Mouse (Mus musculus) cerebellum, postnatal 10 days (tissue): Measurements from ENCODE around the gene Uhrf2.
"Not testable (repeated sequence)": the region's sequence is repeated elsewhere in the genome, so short reads cannot be mapped to it uniquely, and the experiment has no call there.

Source experiments
- DNase-seq, 2 experiments: peaks; one replicate each; pipeline ENCODE4 v3.0.0; 2021; ENCODE audit warnings: mixed read lengths in 2 of 2

Uhrf2 gene

GRCm38 (mm10) chr19:30029894-30030635 lies at the start of gene Uhrf2:
TSS of gene Uhrf2 (plus strand) at chr19:30030513.
- DNase-seq, result peak; percentile 99

- peak; percentile 30 for DNase-seq
These were observed 45.9 kb upstream of the Uhrf2 start for GRCm38 (mm10) chr19:29984208-29985005.

GRCm38 (mm10) chr19:29986464-29987091 lies 43.7 kb upstream of the Uhrf2 start:
- no peak for DNase-seq

DNA sequence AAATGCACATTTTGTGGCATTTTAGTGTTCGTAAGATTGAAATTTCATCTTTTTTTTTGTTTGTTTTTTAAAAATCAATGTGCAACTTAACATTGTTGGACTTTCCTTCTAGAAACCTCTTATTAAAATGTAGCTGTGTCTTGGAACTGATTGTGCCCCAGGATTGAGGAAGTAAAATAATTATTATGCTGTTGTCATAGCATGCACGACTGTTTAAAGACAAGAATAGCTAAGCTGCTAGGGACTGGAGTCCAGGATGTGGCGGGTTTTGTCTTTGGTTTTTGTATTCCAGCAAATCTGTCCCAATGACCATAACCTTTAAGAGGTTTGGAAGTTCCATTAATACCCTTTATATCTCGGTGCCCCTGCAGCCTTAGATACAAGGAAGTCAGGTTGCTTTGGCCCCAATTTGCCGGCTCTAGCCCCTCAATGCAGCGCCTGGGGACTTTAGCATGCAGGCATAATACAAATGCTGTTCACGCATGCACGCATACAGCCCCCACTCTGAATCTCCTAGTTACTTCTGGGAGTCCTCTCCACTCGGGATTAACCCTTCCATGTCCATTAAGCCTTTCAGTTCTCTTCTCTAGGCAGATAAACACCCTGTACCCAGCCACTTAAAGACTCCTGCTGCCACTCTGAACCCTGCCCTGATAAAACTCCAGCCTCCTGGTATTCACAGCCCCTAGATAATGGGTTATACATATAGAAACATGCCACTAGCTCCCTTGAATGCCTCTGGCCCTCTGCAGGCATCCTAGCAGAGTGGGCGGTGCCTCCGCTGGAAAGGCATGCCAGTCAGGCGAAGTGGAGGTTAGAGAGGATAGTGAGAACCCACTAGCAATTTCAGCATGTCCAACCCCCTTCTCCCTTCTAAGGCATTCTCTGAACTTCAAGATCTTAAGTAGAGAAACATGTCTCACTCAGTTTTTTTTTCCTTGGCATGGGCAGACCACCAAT lies 29.6 kb upstream of the Uhrf2 start:
- no peak for DNase-seq

GRCm38 (mm10) chr19:30001550-30001949 lies 28.8 kb upstream of the Uhrf2 start:
- DNase-seq, result no peak

DNA sequence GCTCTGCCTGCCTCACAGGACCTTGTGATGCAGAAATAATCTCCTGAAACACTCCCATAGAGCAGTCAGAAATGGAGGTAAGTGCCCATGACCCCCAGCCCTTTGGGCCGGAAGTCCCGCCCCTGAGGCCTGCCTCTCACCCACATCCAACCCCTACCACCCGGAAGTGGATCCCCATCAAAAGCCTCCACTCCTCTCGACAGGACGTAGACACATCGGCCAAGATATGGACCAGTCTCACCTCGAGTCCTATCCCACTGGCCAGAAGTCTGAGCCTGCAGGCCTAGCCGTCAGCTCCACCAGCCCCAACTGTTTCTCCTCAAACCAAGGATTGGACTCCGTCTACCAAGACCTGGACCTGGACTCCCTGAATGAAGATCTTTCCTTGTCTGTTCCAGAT lies 26.7 kb upstream of the Uhrf2 start, which contains the start of gene Trpd52l3:
Trpd52l3 (plus strand) TSS at position 170 of the 400 bp plus-strand sequence.
- DNase-seq, result no peak

DNA sequence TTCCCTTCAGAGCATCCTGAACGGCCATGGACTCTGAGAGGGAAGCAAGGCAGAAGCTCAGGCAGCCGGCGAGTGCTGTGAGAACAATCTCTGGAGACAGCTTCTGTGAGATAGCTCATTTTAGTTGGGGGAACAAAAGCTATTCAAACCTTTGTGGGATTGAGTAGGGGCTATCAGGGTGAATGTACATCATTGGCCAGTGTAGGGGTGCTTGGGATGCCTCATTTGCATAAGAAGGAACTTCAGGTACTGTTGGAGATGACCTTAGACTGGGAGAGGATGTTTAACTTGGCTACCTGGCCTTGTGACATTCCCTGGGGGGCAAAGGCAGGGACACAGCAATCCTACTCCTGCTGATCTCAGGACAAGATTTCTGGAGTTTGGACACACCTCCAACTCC lies 23.9 kb upstream of the Uhrf2 start:
- DNase-seq, result no peak

DNA sequence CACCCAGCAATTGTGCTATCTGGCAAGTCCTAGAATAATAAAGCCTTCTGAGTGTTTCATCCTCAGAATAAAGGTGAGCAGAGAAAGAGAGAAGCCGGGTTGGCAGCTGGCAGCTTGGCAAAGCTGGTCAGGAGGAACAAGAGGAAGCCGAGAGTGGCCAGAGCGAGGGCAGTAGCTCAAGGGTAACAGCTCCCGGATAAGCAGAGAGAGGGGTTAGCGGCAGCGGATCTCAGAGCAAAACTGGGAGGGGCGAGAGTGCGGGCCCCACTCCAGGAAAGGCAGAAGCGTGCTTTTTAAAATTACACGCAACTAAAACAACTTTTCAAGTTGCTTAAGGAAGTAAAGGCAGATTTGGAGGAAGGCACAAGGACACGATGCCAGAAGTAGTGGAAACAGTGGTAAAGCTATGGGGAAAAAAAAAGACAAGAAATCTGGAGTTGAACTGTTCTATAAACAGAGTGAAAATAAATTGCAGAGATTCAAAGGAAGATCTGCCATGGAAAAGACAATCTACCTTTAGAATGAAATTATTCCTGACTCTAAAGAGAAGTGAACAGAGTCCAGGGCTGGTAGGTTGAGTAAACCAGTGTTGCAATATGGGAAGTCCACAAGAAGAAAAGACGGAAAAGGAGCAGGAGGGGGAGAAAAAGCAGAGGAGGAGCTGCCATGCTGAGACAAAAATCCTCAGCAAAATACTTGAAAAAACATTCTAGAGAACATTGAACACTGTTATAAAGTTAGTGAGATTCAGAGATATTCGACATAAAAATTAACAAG lies 19.6 kb upstream of the Uhrf2 start:
- DNase-seq, result peak in 1 of 2 experiments; percentile 8

DNA sequence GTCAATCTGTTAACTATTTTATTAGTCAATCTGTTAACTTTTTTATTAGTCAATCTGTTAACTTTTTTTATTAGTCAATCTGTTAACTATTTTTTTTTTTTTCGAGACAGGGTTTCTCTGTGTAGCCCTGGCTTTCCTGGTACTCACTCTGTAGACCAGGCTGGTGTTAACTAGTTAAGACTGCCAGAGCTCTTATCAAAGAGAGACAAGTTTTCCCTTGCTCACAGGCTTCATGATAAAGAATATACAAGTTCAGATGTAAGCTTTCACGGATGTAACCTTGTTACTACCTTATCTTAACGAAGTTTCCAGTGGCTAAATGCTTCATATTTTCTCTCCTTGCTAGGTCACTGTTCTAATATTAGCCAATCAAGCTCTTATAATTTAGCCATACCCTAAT lies 16.0 kb upstream of the Uhrf2 start:
- DNase-seq, result no peak

GRCm38 (mm10) chr19:30016156-30016555 lies 14.2 kb upstream of the Uhrf2 start:
- DNase-seq, result no peak

GRCm38 (mm10) chr19:30023419-30023818 lies 6.9 kb upstream of the Uhrf2 start:
- DNase-seq, result not testable (repeated sequence)

GRCm38 (mm10) chr19:30029002-30029710 lies 1.2 kb upstream of the Uhrf2 start:
- DNase-seq, result peak; percentile 14 to 16

- DNase-seq, result peak; percentile 61
These were observed 539 bp downstream of the Uhrf2 start for GRCm38 (mm10) chr19:30030636-30031467.

GRCm38 (mm10) chr19:30031468-30031931 lies 1.2 kb downstream of the Uhrf2 start:
- peak; percentile 15 to 34 for DNase-seq

DNA sequence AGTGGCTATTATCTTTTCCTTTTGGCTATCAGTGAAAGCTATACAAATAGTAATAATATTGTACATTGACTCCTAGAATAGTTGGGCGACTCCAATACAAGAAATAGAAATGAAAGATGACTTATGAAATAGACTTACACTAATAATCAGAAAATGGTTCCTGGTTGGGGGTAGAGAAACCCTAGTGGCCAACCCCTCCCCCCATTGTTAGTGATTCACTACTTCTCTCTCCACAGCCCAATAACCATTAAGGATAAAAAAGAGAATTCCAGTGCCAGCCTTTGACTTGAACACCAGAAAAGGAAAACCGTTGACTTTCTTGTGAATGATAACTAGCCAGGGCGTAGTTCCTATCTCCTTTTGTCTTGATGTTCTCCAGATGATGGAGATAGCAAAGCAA lies 1.9 kb downstream of the Uhrf2 start:
- DNase-seq, result peak in 1 of 2 experiments; percentile 12

DNA sequence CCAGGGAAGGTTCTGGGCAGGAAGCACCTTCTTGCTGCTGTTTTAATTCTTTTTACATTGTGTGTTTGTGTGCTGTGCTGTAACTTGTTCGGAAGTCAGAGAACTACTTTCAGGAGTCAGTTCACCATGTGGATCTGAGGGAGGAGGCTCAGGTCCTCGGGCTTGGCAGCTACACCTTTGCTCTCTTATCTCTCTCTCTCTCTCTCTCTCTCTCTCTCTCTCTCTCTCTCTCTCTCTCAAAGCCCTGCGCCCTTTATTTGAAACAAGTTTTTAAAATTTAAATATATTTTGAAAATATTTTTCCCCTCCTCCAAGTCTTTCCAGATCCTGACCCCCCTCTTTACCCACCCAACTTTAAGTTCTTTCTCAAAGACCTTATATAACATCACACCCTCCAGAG lies 5.0 kb downstream of the Uhrf2 start:
- no peak for DNase-seq

DNA sequence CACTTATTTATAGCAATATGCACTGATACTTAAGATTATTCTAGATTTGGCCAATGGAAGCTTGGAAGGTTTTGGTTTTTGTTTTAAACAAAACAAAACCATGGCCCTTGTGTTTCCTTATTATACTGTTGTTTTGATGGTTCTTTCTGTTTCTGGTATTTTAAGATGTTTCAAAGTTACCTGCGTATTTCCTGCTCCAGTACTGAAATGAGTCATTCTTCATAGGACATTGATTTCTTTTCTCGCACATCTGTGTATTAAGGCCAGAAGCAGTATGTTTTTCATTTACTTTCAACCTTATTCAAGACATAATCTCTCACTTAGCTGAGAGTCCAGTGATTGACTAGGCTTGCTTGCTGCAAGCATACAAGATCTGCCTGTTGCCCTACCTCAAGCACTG lies 13.4 kb downstream of the Uhrf2 start:
- DNase-seq, result no peak

DNA sequence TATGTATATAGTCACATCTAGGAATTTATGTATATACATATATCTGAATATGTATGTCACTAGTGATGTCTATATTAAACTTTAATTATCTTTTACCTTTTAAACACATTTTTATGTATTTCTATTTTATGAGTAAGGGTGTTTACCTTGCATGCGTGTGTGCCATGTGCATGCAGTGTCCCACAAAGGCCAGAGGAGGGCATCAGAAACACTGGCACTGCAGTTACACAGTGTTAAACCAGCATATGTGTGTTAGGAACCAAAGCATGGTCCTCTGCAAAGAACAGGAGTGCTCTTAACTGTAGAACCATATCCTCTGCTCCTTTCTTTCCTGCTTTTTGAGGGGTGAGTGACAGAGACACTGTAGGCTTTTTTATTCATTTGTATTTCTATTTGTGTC lies 14.3 kb downstream of the Uhrf2 start:
- DNase-seq, result no peak

DNA sequence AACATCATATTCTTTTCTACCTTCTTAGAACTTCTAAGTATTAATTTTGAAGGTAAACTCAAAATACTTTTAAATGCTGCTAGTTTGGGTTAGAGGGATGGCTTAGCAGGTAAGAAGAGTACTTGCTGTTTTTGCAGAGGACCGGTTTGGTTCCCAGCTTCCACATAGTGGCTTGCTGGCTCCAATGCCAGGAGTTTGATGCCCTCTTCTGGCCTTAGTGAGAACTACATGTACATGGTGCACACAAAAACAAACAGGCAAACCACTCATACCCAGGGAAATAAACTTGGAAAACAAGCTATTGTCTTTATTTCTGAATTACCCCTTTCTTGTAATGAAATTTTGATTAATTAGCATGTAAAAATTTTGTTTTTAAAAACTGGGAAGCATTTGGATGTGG lies 15.5 kb downstream of the Uhrf2 start:
- peak; percentile 22 to 33 for DNase-seq

- DNase-seq, result no peak
These were observed 20.3 kb downstream of the Uhrf2 start for GRCm38 (mm10) chr19:30050584-30050983.
